Mouse (Mus musculus) neural tube, embryonic 14.5 days (tissue): ENCODE results near the gene Oaz2. TPM values are rescaled to one million over a fixed set of nuclear protein-coding genes. Genes with fewer than 3 reads are reported as not detected.

Experiments used
- ATAC-seq: fragments of 200-750 bp; cut with Nextera tagmentation; 2 replicates; pipeline ENCODE4 v1.8.0; 2017; ENCODE audit warnings: low read depth, mild to moderate bottlenecking, moderate TSS enrichment, moderate library complexity
- H3K27ac ChIP-seq: fragments of 300-500 bp; sonication (generic); 2 replicates; pipeline ENCODE4 v1.5.1; 2014; ENCODE audit warnings: low read depth, mild to moderate bottlenecking, control low read depth, low read length, moderate library complexity, mixed read lengths
- H3K27me3 ChIP-seq: fragments of 300-500 bp; sonication (generic); 2 replicates; pipeline ENCODE4 v1.6.1; 2014; ENCODE audit warnings: low read length; ENCODE audit not compliant: control insufficient read depth, insufficient read depth
- H3K36me3 ChIP-seq: fragments of 300-500 bp; sonication (generic); 2 replicates; pipeline ENCODE4 v1.6.1; 2014; ENCODE audit warnings: low read length, mixed read lengths; ENCODE audit not compliant: control insufficient read depth, insufficient read depth
- H3K4me1 ChIP-seq: fragments of 300-500 bp; sonication (generic); 2 replicates; pipeline ENCODE4 v1.6.1; 2014; ENCODE audit warnings: low read length; ENCODE audit not compliant: control insufficient read depth, insufficient read depth
- H3K4me2 ChIP-seq: fragments of 300-500 bp; sonication (generic); 2 replicates; pipeline ENCODE4 v1.6.1; 2014; ENCODE audit warnings: mild to moderate bottlenecking, low read depth, low read length, control low read depth
- H3K4me3 ChIP-seq: fragments of 300-500 bp; sonication (generic); 2 replicates; pipeline ENCODE4 v1.5.1; 2014; ENCODE audit warnings: low read depth, low read length, control low read depth, mixed read lengths
- H3K9ac ChIP-seq: fragments of 300-500 bp; sonication (generic); replicated peaks from 2 replicates; pipeline ENCODE4 v1.6.1; 2014; ENCODE audit warnings: low read depth, mild to moderate bottlenecking, control low read depth, low read length, mixed read lengths
- H3K9me3 ChIP-seq: fragments of 300-500 bp; sonication (generic); 2 replicates; pipeline ENCODE4 v1.6.1; 2016; ENCODE audit warnings: low read length; ENCODE audit not compliant: control insufficient read depth
- whole genome bisulfite sequencing: fragments of 180-500 bp; shearing (Covaris S2); extraction: QIAGEN DNeasy Blood & Tissue Kit; methylation state at CpG from one replicate; pipeline ENCODE4 v1.1.7; 2014; 5-methylcytosine and 5-hydroxymethylcytosine counted together
- polyA plus RNA-seq: library from polyadenylated mRNA; unstranded; fragments of >200 nt; fragmentation: Nextera tagmentation; extraction: Ambion mirVana; gene quantifications from 2 replicates; pipeline ENCODE4 v1.2.1, GENCODE M21; 2014

The Oaz2 gene
- polyA plus RNA-seq = 254 and 315 TPM in 2 replicates

DNA sequence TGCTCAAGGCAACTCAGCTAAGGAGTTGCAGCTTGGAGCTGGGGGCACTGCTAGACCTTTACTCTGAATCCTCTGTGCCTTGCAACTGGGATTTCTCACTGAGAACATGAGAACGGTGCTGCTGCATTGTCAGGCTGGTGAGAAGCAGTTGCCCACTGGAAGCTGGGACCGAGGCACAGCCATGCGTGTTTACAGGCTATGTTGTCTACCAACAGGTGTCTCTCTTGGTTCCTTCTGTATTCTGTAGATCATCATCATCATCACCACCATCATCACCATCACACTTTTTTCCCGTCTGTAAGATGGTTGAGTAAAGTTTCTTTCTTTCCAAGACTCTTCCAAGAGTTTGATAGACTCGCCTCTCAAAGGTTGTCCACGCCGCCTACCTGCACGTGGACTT lies at the start of gene Oaz2:
Oaz2 (plus strand) TSS at position 301 of the 400 bp plus-strand sequence.
- Histone ChIP-seq H3K27ac (no peak within 1 kb of the TSS), H3K9ac (no peak within 1 kb of the TSS), H3K4me1 (no peaks in the 10 kb centered on the region), H3K36me3 (no peaks in the 10 kb centered on the region), H3K27me3 (no peaks in the 10 kb centered on the region), H3K9me3 (no peaks in the 10 kb centered on the region), H3K4me3 (no peak within 1 kb of the TSS), H3K4me2 (no peak within 1 kb of the TSS)
- 98% methylated on average over 8 of the region's 8 CpGs for WGBS
- no peak for ATAC-seq

- Histone ChIP-seq H3K27me3 (no peaks in the 10 kb centered on the region), H3K9me3 (no peaks in the 10 kb centered on the region), H3K4me3 (no peak overlapping the region), H3K36me3 (no peaks in the 10 kb centered on the region), H3K27ac (no peak overlapping the region), H3K4me2 (no peak overlapping the region), H3K9ac (no peak overlapping the region), H3K4me1 (no peaks in the 10 kb centered on the region)
- 69% methylated on average over 3 of the region's 3 CpGs for WGBS
- ATAC-seq = no peak
These were observed 48.5 kb upstream of the Oaz2 start for GRCm38 (mm10) chr9:65619311-65619710.

- Histone ChIP-seq H3K4me1 (no peaks in the 10 kb centered on the region), H3K4me2 (no peak overlapping the region), H3K36me3 (no peaks in the 10 kb centered on the region), H3K9me3 (no peaks in the 10 kb centered on the region), H3K27me3 (no peaks in the 10 kb centered on the region), H3K27ac (no peak overlapping the region), H3K9ac (no peak overlapping the region), H3K4me3 (no peak overlapping the region)
- 92% methylated on average over 4 of the region's 4 CpGs for WGBS
- no peak for ATAC-seq
These were observed 46.6 kb upstream of the Oaz2 start for GRCm38 (mm10) chr9:65621196-65621595.

DNA sequence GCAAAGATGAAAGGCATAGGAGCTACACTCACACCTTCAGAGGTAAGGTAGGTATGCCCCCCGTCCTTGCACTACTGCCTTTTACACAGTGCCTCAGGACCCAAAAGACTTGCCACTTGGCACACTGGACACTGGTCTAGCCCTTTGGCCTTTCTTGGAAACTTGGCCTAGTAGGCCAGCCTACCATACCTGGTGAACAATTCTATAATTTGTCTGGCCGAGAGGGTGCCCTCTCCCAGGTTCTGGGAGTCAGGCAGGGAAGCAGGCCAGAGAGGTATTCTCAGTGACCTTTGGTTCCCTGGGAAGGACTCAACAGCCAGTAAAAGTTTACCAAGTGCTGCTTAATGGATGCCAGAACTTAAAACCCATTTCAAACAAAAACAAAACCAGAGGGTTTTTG lies 46.1 kb upstream of the Oaz2 start:
- WGBS = 81% methylated on average over 2 of the region's 2 CpGs
- Histone ChIP-seq H3K27ac (no peak overlapping the region), H3K9ac (no peak overlapping the region), H3K9me3 (no peaks in the 10 kb centered on the region), H3K4me1 (no peaks in the 10 kb centered on the region), H3K27me3 (no peaks in the 10 kb centered on the region), H3K36me3 (no peaks in the 10 kb centered on the region), H3K4me3 (no peak overlapping the region), H3K4me2 (no peak overlapping the region)
- no peak for ATAC-seq

- H3K4me3 ChIP-seq = no peak overlapping the region
- H3K9me3 ChIP-seq = no peaks in the 10 kb centered on the region
- WGBS = 94% methylated on average over 5 of the region's 5 CpGs
- H3K4me2 ChIP-seq = no peak overlapping the region
- H3K36me3 ChIP-seq = no peaks in the 10 kb centered on the region
- H3K4me1 ChIP-seq = no peaks in the 10 kb centered on the region
- H3K27ac ChIP-seq = no peak overlapping the region
- H3K27me3 ChIP-seq = no peaks in the 10 kb centered on the region
- H3K9ac ChIP-seq = no peak overlapping the region
- ATAC-seq = no peak
These were observed 45.0 kb upstream of the Oaz2 start for GRCm38 (mm10) chr9:65622826-65623225.

GRCm38 (mm10) chr9:65624266-65624665 lies 43.5 kb upstream of the Oaz2 start:
- ATAC-seq = no peak

GRCm38 (mm10) chr9:65629025-65629766 lies 38.6 kb upstream of the Oaz2 start, which contains the start of gene Rbpms2:
TSS of gene Rbpms2 (plus strand) at chr9:65629648.
- peak within 1 kb of the TSS; percentile 97 for H3K4me2 ChIP-seq
- peak within 1 kb of the TSS; percentile 58 for H3K9ac ChIP-seq
- H3K36me3 ChIP-seq = no peaks in the 10 kb centered on the region
- 2% methylated on average over 37 of the region's 40 CpGs for WGBS
- H3K9me3 ChIP-seq = no peaks in the 10 kb centered on the region
- no peak within 1 kb of the TSS for H3K27ac ChIP-seq
- no peak for ATAC-seq
- H3K27me3 ChIP-seq = peaks cover 24% of the 10 kb centered on the region
- H3K4me1 ChIP-seq = peaks cover 13% of the 10 kb centered on the region
- H3K4me3 ChIP-seq = peak within 1 kb of the TSS; percentile 60

More at GRCm38 (mm10) chr9:65624266-65624665, 43.5 kb upstream of the Oaz2 start:
- Histone ChIP-seq H3K9me3 (no peaks in the 10 kb centered on the region), H3K4me2 (no peak overlapping the region), H3K4me3 (no peak overlapping the region), H3K9ac (no peak overlapping the region), H3K27ac (no peak overlapping the region), H3K4me1 (peaks cover 2% of the 10 kb centered on the region; the same call in 1 of the 2 replicates), H3K27me3 (peaks cover 7% of the 10 kb centered on the region), H3K36me3 (no peaks in the 10 kb centered on the region)
- 78% methylated on average over 2 of the region's 2 CpGs for WGBS

- H3K4me2 ChIP-seq = peak overlapping the region; percentile 97
- H3K27ac ChIP-seq = no peak overlapping the region
- H3K36me3 ChIP-seq = no peaks in the 10 kb centered on the region
- peaks cover 13% of the 10 kb centered on the region for H3K4me1 ChIP-seq
- H3K9ac ChIP-seq = peak overlapping the region; percentile 58
- H3K27me3 ChIP-seq = peaks cover 24% of the 10 kb centered on the region
- H3K9me3 ChIP-seq = no peaks in the 10 kb centered on the region
- WGBS = under 1% methylated on average over 46 of the region's 83 CpGs
- H3K4me3 ChIP-seq = peak overlapping the region; percentile 60
- peak; percentile 89 for ATAC-seq
These were observed 37.8 kb upstream of the Oaz2 start for GRCm38 (mm10) chr9:65629767-65630630.
